Mouse (Mus musculus) lung, adult 2 months (tissue): ENCODE measurements around the gene Paqr6. TPM values are rescaled to one million over a fixed set of nuclear protein-coding genes. Genes with fewer than 3 reads are reported as not detected.

Source experiments
- DNase-seq: peaks from one replicate; pipeline ENCODE4 v3.0.0; 2022
- H3K4me1 ChIP-seq: fragments of 200-500 bp; 2 replicates; pipeline ENCODE4 v1.6.1; 2011; ENCODE audit warnings: low read length; ENCODE audit not compliant: control insufficient read depth, insufficient read depth
- H3K4me3 ChIP-seq: fragments of 200-500 bp; replicated peaks from 2 replicates; pipeline ENCODE3; 2011; ENCODE audit warnings: low read depth, mild to moderate bottlenecking, control low read depth, low read length; ENCODE audit errors: extremely low read depth
- CTCF ChIP-seq: fragments of 200-500 bp; IDR thresholded peaks from 2 replicates; pipeline ENCODE4 v1.5.1; 2011; ENCODE audit warnings: mild to moderate bottlenecking, low read length, control low read depth; ENCODE audit not compliant: insufficient read depth
- POLR2A ChIP-seq: fragments of 200-500 bp; IDR thresholded peaks from 2 replicates; pipeline ENCODE4 v1.6.1; 2011; ENCODE audit warnings: low read depth, mild to moderate bottlenecking, control low read depth, low read length, borderline replicate concordance; ENCODE audit errors: extremely low read depth
- WGBS: fragments of 180-500 bp; shearing (Covaris S2); methylation state at CpG from one replicate; pipeline ENCODE4 v1.1.7; 2018; 5-methylcytosine and 5-hydroxymethylcytosine counted together
- polyA plus RNA-seq: library from polyadenylated mRNA; depleted of rRNA; stranded (reverse); fragments of >200 nt; gene quantifications from 2 replicates; pipeline ENCODE4 v1.2.3, GENCODE M21; 2012

The Paqr6 gene
- polyA plus RNA-seq, 1 experiment, result 29.1 TPM

- Histone ChIP-seq H3K4me3 (no peak overlapping the region), H3K4me1 (peaks cover 7% of the 10 kb centered on the region)
- TF ChIP-seq CTCF (no peak), POLR2A (no peak)
- no peak for DNase-seq
- WGBS, result 47% methylated on average over 11 of the region's 11 CpGs
These were observed 26.9 kb upstream of the Paqr6 start for GRCm38 (mm10) chr3:88337367-88338020.

DNA sequence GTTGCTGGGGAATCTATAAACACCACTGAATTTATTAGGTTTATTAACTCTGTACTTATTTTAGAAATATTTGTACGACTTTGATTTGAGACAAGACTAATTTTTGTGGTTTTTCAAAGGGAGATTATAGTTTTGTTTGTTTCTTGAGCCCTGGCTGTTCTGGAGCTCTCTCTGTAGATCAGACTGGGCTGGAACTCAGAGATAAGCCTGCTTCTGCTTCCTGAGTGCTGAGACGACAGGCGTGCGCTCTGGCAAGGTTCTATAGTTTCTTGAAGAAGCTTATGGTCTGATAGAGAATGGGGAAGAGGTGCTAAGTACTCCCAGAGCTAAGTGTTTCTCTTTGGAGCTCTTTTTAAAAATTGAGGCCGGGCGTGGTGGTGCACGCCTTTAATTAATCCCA, 26.1 kb upstream of the Paqr6 start:
- WGBS, result 80% methylated on average over 7 of the region's 7 CpGs
- H3K4me1 ChIP-seq, result peaks cover 7% of the 10 kb centered on the region
- TF ChIP-seq POLR2A (no peak), CTCF (no peak)

GRCm38 (mm10) chr3:88339006-88339405, 25.4 kb upstream of the Paqr6 start:
- DNase-seq, result no peak
- 51% methylated on average over 3 of the region's 3 CpGs for WGBS
- TF ChIP-seq CTCF (no peak), POLR2A (no peak)
- Histone ChIP-seq H3K4me3 (no peak overlapping the region), H3K4me1 (peaks cover 7% of the 10 kb centered on the region)

More for the DNA sequence above, 26.1 kb upstream of the Paqr6 start:
- no peak overlapping the region for H3K4me3 ChIP-seq
- no peak for DNase-seq

- 87% methylated on average over 13 of the region's 13 CpGs for whole genome bisulfite sequencing
- TF ChIP-seq POLR2A (no peak), CTCF (no peak)
- no peak for DNase-seq
- H3K4me3 ChIP-seq, result no peak overlapping the region
- no peaks in the 10 kb centered on the region for H3K4me1 ChIP-seq
These were observed 13.7 kb upstream of the Paqr6 start for GRCm38 (mm10) chr3:88350732-88351131.

DNA sequence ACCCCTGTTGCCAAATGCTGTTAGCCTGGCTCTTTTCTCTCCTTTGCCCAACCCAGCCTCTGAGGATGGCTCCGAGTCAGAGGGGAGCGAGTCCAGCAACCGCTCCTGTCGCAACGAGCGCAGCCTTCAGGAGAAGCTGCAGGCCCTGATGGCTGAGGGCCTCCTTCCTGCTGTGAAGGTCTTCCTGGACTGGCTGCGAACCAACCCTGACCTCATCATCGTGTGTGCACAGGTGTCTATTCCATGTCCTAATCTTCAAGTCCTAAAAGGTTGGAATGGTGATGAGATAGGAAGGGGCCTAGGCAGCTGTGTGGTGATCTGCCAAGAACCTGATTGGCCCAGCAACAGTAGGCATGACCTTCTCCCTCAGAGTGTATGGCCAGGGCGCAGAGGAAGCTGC, 11.5 kb upstream of the Paqr6 start:
- 72% methylated on average over 9 of the region's 9 CpGs for WGBS
- Histone ChIP-seq H3K4me3 (no peak overlapping the region), H3K4me1 (no peaks in the 10 kb centered on the region)
- DNase-seq, result no peak
- no peak for TF ChIP-seq POLR2A

DNA sequence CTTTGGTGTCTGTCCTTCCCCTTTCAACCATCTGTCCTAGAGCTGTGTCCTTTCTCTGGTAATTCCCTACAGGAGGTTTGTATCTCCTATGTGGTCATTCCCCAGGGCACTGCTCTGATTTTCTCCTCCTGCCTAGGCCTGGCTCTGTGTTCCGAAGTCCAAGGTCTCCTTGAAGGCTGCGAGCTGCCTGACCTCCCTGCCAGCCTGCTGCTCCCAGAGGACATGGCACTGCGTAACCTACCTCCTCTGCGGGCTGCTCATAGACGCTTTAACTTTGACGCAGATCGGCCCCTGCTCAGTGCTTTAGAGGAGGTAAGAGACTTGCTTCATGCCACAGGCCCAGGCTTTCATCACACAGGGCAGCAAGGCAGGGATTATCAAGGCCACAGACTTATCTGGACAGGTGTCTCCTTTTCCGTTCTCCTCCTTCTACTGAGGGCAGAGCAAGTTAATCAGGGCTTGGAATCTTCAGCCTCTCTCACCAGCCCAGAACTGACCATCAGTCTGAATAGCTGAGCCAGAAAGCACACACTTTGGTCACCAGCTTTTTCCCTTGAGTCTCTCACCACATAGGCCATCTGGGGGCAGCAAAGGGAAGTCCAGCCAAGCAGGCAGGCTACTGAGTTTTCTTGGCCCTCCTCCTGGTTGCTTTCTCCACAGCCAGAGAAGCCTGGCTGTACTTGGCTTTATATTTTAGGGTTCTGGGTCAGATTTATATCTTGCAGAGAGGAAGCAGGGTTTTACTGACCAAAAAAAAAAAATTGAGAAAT, 9.8 kb upstream of the Paqr6 start:
- WGBS, result 92% methylated on average over 8 of the region's 8 CpGs
- Histone ChIP-seq H3K4me1 (no peaks in the 10 kb centered on the region), H3K4me3 (no peak overlapping the region)
- TF ChIP-seq CTCF, result no peak
- TF ChIP-seq POLR2A, result no peak
- no peak for DNase-seq

- TF ChIP-seq CTCF (no peak), POLR2A (no peak)
- 78% methylated on average over 5 of the region's 5 CpGs for WGBS
- DNase-seq, result no peak
- H3K4me1 ChIP-seq, result peaks cover under 1% of the 10 kb centered on the region; the same call in 1 of the 2 replicates
- no peak overlapping the region for H3K4me3 ChIP-seq
These were observed 4.8 kb upstream of the Paqr6 start for GRCm38 (mm10) chr3:88359584-88359983.

GRCm38 (mm10) chr3:88359989-88360388, 4.4 kb upstream of the Paqr6 start:
- no peak for DNase-seq
- Histone ChIP-seq H3K4me3 (no peak overlapping the region), H3K4me1 (peaks cover 4% of the 10 kb centered on the region; the same call in 1 of the 2 replicates)
- WGBS, result 62% methylated on average over 3 of the region's 3 CpGs
- TF ChIP-seq CTCF, result no peak
- no peak for TF ChIP-seq POLR2A

GRCm38 (mm10) chr3:88361096-88361495, 3.3 kb upstream of the Paqr6 start:
- Histone ChIP-seq H3K4me1 (peaks cover 4% of the 10 kb centered on the region; the same call in 1 of the 2 replicates), H3K4me3 (no peak overlapping the region)
- TF ChIP-seq CTCF (no peak), POLR2A (no peak)
- DNase-seq, result no peak
- 56% methylated on average over 6 of the region's 6 CpGs for WGBS

DNA sequence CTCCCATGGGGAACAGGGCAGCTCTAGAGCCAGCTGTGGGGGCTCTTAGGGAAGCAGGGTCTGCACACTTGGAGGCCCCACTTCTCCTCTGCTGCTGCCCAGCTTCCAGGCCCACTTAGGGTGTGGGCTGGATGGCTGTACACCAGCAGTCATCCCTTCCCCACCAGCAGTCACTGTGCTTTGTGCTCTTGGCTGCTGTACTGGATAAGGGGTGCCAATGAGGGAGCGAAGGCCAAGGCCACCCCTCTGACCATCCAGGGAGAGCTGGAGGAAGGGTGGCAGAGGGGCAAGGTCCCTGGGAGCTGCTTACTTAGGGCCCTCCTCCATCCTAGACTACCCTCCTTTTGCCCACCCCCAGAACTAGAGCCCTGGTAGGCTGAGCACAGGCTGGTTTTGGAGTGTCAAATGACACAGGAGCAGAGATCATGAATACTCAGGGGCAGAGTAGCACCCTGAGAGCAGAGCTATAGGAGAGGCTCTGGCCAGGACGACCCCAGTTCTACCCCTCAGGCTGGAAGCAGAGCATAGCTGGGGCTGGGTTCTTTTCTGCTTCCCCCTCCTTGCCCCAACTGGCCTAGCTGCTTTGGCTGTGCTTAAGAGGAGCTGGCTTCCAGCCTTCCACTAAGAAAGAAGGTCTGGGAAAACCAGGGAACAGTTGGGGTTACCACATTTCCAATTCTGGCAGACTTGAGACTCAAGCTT, 2.6 kb upstream of the Paqr6 start:
- DNase-seq, result no peak
- TF ChIP-seq CTCF (no peak), POLR2A (no peak)
- no peak overlapping the region for H3K4me3 ChIP-seq
- WGBS, result 84% methylated on average over 2 of the region's 2 CpGs
- H3K4me1 ChIP-seq, result peaks cover 4% of the 10 kb centered on the region; the same call in 1 of the 2 replicates
